Mouse (Mus musculus) thymus, postnatal 25 days (tissue): ENCODE results near the gene Olfr619.

Source experiments
- DNase-seq: peaks from one replicate; pipeline ENCODE4 v3.0.0; 2022

Olfr619 gene

DNA sequence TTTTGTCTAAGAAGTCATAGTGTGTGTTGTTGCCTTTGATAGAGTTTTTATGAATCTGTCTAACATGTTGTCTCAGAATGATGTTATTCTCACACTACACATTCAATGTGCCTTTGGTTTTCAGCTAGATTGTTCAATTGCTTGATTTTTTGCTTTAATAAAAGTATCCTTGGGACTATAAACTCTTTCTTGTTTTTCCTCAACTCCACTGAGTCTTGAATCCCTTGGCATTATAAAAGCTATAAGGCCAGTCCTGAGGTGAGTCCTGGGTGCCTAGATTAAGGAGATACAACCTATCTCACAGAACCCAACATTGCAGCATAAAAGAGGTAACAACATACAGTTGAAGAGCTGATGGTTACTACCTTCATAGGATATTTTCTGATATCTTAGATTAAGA lies at the start of gene Olfr619:
TSS of gene Olfr619 (plus strand) at position 301 of the 400 bp plus-strand sequence.
- no peak for DNase-seq

DNA sequence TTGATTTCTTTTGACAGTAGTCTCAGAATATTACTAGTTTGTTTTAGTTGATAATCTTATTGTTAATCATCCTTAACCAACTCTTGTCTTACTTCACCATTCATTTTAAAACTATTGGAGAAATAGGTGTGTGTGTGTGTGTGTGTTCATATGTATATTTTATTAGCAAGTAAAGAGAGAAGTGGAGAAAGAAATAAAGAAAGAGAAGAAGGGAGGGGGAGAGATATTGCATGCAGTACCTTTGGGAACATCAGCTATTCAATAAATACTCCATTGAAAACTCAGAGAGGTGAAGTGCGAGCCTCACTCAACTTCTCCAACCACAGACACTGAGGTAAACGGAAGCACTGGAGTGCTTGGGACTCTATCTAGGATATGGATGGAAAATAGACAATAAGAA lies 44.6 kb upstream of the Olfr619 start, which contains the start of gene Olfr615:
TSS of gene Olfr615 (plus strand) at position 301 of the 400 bp plus-strand sequence.
- DNase-seq = no peak

DNA sequence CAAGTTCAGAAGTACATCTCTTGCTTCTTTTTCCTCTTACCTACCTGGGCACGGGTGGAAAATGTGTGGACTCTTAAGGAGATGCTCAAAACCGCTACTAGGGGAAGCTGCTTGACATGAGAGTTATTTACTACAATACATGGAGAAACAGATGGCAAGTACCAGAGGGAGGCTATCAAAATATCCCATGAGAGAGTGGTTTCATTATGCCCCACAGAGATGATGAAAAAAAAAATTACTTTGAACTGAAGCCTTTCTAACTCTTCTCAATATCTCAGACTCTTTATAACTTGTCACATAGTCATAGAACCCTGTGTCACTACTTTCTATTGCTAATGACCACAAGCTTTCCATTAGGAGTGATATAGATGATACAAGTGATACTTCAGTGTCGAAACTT lies 31.3 kb upstream of the Olfr619 start, which contains the start of gene Olfr616:
TSS of gene Olfr616 (minus strand) at position 101 of the 400 bp plus-strand sequence.
- DNase-seq = no peak

DNA sequence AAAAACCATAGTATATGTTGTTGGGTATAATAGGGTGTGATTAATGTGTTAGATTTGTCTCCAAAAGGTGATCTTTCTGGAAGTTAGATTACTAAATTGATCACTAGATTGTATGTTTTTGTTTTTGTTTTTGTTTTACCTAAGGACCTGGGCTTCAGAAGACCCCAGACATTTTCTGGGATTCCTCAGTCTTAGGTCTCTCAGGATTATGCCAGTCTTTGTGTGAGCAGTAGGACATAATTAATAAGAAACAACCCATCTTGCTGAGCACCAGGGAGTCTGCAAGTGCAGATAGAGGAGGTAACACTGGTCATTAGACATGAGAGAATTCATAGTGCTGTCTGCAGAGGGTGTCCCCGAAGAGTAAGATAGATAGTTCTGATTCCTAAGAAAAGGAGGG lies 27.6 kb upstream of the Olfr619 start, which contains the start of gene Olfr617:
TSS of gene Olfr617 (plus strand) at position 301 of the 400 bp plus-strand sequence.
- DNase-seq = no peak

DNA sequence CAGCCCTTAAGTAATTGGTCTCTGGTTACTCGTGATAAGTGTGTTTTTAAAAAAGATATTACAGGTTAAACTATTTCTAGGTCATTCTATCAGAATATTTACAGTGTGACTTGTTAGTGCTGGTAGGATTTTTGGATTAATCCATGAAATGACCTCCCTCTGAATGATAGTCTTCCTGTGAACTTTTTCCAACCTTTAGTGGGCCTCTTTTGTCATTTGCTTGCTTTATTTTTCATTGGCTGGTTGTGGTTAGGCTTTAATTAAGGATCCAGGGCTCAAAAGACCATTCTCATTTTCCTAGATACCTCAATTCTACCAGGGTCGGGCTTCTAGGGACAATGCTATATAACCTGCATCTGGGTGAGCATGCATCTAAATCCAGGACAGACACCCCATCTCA lies 10.6 kb upstream of the Olfr619 start, which contains the start of gene Olfr618:
TSS of gene Olfr618 (plus strand) at position 301 of the 400 bp plus-strand sequence.
- DNase-seq = no peak

DNA sequence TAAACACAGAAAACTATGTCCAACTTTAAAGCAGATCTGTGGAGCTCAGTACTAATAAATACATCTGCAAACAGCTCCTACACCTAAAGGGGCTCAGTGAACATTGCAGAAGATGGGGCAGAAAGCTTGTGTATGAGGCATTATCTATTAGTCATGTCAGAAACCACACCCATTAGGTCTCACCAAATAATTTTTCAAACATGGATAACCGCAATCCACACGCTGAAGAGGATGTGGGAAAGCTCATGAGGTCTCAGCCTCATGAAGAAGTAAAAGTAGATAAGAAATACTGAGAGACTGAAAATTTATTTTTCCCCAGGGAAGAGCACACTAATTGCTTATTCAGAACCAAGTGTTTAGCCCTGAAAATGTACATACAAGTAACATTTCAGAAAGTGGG lies 7.0 kb downstream of the Olfr619 start:
- no peak for DNase-seq

DNA sequence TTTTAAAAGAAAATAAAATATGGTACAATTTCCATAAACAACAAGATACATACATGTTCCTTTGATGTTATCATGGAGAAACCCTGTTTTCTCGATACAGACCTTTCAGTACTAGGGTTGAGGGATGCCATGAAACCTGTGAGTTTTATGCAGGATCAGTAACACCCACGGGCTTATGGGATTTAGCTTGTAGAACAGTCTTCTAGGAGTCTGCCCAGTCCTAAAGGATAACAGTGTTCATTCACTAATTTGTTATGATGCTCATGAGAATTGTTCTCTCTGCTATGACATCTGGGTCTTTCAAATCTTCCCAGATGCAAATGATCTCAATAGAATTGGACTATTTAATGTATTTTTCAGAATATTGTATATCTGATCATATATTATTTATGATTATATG lies 12.1 kb downstream of the Olfr619 start, which contains the start of gene Olfr620:
TSS of gene Olfr620 (minus strand) at position 101 of the 400 bp plus-strand sequence.
- DNase-seq = no peak

DNA sequence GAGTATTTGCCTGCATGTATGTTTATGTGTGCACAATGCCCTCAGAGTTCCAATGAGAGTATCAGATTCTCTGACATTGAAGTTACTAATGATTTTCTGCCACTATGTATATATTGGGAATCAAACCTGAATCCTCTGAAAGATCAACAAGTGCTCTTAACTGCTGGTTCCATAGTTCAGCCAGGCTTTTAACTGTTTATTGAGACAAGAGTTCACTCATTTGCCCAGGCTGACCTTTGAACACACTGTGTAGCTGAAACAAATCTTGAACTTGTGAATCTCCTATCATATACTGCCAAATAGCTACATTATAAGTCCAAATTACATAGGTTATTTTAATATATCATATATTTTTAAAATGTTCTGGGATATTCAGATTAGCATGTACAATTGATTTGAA lies 36.4 kb downstream of the Olfr619 start:
- DNase-seq = no peak

DNA sequence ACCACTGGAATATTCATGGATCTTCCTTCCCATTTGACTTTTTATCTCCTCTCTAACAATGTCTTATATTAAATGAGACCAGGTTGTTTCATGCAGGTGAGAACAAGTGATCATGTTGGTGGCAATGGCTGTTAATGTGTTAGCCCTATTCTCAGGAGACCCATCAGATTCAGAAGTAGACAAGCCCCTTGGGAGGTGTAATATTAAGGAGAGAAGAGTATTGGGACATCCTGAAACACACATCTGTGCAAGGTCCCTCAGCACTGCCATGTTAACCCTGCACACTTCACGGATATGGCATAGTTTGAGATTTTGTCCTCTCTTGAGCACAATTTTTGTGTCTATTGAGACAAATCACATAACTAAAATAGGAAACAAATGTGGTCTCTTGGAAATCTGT lies 42.2 kb downstream of the Olfr619 start, which contains the start of gene Olfr622:
TSS of gene Olfr622 (minus strand) at position 101 of the 400 bp plus-strand sequence.
- DNase-seq = no peak

DNA sequence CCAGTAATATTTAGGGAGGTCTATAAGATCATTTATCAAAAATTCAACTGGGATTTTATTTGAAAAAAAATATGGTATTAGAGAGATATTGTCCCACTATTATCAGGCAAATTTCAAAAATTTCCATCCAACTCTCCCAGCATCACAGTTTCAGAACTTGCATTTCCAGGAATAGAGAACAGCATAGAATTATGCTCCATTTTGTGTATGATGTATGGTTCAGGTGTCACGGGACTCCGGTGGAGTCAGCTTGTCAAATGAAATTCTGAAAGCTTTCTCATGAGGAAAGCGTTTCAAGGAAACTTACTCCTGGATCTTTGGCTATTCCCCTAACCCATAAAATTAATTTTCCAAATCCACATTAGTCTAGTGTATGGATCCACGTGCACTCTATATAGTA lies 43.7 kb downstream of the Olfr619 start:
- no peak for DNase-seq
